Mouse (Mus musculus) cerebellum, adult 2 months (tissue): ENCODE results near the gene Aurkb. TPM values are rescaled to one million over a fixed set of nuclear protein-coding genes. Genes with fewer than 3 reads are reported as not detected.

ENCODE experiments used
- DNase-seq, 2 experiments: peaks; one replicate each; pipeline ENCODE4 v3.0.0; 2021
- H3K27ac ChIP-seq: fragments of 200-500 bp; 2 replicates; pipeline ENCODE4 v1.5.1; 2012; ENCODE audit warnings: low read length, control low read depth, inconsistent platforms; ENCODE audit not compliant: insufficient read depth
- H3K27me3 ChIP-seq: fragments of 200-500 bp; 2 replicates; pipeline ENCODE4 v1.6.1; 2012; ENCODE audit warnings: inconsistent platforms, mild to moderate bottlenecking, low read length, moderate library complexity; ENCODE audit not compliant: control insufficient read depth, insufficient read depth
- H3K4me1 ChIP-seq: fragments of 200-500 bp; 2 replicates; pipeline ENCODE4 v1.6.1; 2011; ENCODE audit warnings: low read length; ENCODE audit not compliant: control insufficient read depth, insufficient read depth
- H3K4me3 ChIP-seq: fragments of 200-500 bp; replicated peaks from 2 replicates; pipeline ENCODE3; 2011; ENCODE audit warnings: mild to moderate bottlenecking, low read depth, low read length, control low read depth; ENCODE audit not compliant: insufficient read depth
- CTCF ChIP-seq: fragments of 200-500 bp; IDR thresholded peaks from 2 replicates; pipeline ENCODE4 v1.5.1; 2011; ENCODE audit warnings: low read depth, mild to moderate bottlenecking, control low read depth, low read length, moderate library complexity, borderline replicate concordance; ENCODE audit not compliant: insufficient read depth
- POLR2A ChIP-seq: fragments of 200-500 bp; IDR thresholded peaks from 2 replicates; pipeline ENCODE4 v1.6.1; 2011; ENCODE audit warnings: low read length, control low read depth, borderline replicate concordance; ENCODE audit not compliant: insufficient read depth
- WGBS: fragments of 180-500 bp; shearing (Covaris S2); methylation state at CpG from one replicate; pipeline ENCODE4 v1.1.7; 2018; 5-methylcytosine and 5-hydroxymethylcytosine counted together
- polyA plus RNA-seq: library from polyadenylated mRNA; depleted of rRNA; stranded (reverse); fragments of >200 nt; gene quantifications from 2 replicates; pipeline ENCODE4 v1.2.3, GENCODE M21; 2012

Gene Aurkb
- polyA plus RNA-seq, 1 experiment: 0.51 TPM

DNA sequence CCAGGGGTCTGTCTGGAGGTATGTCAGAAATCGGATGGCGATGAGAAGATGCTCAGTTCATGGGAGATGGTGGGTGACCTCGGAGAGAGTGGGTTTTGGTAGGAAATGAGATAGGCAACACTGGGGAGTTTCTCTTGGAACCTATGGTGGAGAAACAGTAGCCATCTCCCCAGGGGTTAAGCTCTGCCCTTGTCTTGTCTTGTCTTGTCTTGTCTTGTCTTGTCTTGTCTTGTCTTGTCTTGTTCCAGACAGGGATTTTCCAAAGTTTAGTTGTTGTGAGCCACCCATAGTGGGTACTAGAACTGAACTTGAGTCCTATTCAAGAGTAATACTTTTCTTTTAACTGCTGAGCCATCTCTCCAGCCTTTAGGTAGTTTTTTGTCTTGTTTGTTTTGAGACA, 18.9 kb upstream of the Aurkb start:
- Histone ChIP-seq H3K27me3 (no peaks in the 10 kb centered on the region), H3K4me1 (no peaks in the 10 kb centered on the region), H3K4me3 (no peak overlapping the region), H3K27ac (no peak overlapping the region)
- 93% methylated on average over 3 of the region's 3 CpGs for WGBS
- DNase-seq: no peak
- TF ChIP-seq POLR2A: no peak
- no peak for TF ChIP-seq CTCF

DNA sequence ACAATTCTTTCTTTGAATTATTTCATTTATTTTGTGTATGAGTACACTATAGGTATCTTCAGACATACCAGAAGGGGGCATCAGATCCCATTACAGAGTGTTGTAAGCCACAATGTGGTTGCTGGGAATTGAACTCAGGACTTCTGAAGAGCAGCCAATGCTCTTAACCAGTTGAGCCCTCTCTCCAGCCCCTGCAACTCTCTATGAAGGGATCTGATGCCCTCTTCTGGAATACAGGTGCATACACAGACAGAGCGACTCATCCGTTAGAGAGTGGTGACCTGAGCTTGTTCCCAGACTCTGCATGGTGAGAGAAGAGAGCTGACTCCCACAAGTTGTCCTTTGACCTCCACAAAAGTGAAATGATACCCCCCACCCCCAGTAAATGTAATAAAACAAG, 16.6 kb upstream of the Aurkb start:
- 46% methylated on average over 2 of the region's 2 CpGs for WGBS
- Histone ChIP-seq H3K27me3 (no peaks in the 10 kb centered on the region), H3K4me3 (no peak overlapping the region), H3K4me1 (no peaks in the 10 kb centered on the region), H3K27ac (no peak overlapping the region)
- no peak for DNase-seq
- TF ChIP-seq CTCF (peak; percentile 46), POLR2A (no peak)

DNA sequence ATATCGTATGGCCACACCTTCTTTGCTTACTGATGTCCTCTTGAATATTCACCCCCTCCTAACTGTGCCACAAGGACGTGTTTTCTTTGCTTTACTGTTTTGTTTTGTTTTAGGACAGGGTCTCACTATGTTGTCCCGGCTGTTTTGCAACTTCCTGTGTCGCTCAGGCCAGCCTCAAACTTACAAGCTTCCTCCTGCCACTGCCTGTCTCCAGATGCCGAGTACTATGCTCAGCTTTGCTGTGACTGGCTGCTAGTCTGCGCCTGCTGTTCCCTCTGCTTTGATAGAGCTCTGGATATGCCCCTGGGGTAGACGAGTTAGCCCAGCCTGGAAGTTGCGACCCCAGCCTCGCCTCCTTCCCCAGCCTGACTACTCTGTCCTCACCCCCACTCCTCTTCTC, 11.9 kb upstream of the Aurkb start:
- no peak for DNase-seq
- no peak overlapping the region for H3K27ac ChIP-seq
- H3K4me1 ChIP-seq: peaks cover 3% of the 10 kb centered on the region
- no peaks in the 10 kb centered on the region for H3K27me3 ChIP-seq
- 85% methylated on average over 9 of the region's 9 CpGs for WGBS
- no peak overlapping the region for H3K4me3 ChIP-seq
- no peak for TF ChIP-seq POLR2A
- no peak for TF ChIP-seq CTCF

DNA sequence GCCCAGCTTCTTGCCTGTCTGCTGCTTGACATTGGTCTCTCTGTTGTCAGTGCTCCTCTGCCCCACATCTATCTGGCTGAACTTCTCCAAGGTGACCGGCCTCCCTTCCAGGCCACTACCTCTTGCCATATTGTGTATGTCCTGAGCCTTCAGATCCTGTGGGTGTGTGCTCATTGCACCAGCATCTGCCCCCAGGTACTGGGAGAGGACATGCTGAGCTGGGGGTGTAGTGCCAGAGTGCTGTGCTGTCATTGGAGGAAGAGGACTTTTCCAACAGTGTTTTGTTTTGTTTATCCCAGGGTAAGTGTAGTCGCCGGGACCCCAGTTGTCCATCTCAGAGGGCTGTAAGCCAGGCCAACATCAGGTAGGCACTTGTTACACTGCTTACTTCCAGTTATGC, 10.9 kb upstream of the Aurkb start:
- Histone ChIP-seq H3K4me1 (peaks cover 3% of the 10 kb centered on the region), H3K27ac (no peak overlapping the region), H3K4me3 (no peak overlapping the region), H3K27me3 (no peaks in the 10 kb centered on the region)
- TF ChIP-seq POLR2A (no peak), CTCF (no peak)
- no peak for DNase-seq
- WGBS: 95% methylated on average over 3 of the region's 3 CpGs

DNA sequence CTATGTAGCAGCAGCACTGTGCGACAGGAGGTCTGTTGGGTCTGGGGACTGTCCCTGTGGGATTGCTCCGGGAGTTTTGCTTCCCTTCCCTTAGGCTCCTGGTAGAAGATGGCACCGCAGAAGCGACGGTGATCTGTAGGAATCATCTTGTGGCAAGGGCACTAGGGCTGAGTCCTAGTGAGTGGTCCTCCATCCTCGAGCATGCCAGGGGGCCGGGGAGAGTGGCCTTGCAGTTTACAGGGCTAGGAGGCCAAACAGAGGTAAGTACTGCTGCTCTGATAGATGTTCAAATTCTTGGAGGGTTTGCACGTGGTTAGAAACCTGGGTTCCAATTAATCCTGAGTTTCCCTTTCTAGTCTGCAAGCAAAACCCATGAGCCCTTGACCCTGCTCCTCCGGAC, 10.0 kb upstream of the Aurkb start:
- Histone ChIP-seq H3K27me3 (no peaks in the 10 kb centered on the region), H3K4me3 (peak overlapping the region; percentile 19), H3K27ac (no peak overlapping the region), H3K4me1 (peaks cover 3% of the 10 kb centered on the region)
- DNase-seq: no peak
- WGBS: 83% methylated on average over 9 of the region's 9 CpGs
- TF ChIP-seq POLR2A: no peak
- no peak for TF ChIP-seq CTCF

DNA sequence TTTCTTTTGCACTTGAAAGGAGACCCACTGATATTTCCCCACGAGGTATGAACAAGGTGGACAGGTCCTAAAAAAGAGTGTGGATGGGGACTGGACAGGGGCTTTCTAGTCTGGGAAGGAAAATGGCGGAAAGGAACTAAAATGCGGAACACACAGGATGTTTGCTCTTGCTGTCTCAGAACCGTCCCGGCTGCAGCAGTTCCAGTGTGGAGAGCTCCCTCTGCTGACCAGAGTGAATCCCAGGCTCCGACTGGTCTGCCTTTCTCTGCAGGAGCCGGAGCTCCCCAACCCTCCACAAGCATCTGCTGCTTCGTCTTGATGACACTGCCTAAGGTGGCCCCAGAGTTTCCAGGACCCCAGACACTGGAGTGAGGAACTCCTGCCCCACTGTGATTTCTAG, 9.6 kb upstream of the Aurkb start:
- Histone ChIP-seq H3K27me3 (no peaks in the 10 kb centered on the region), H3K4me1 (peaks cover 3% of the 10 kb centered on the region), H3K27ac (no peak overlapping the region), H3K4me3 (peak overlapping the region; percentile 55)
- peak; percentile 91 to 94 for DNase-seq
- WGBS: 1% methylated on average over 8 of the region's 8 CpGs
- TF ChIP-seq CTCF (peak; percentile 80), POLR2A (no peak; the same call in 1 of the 2 replicates)

DNA sequence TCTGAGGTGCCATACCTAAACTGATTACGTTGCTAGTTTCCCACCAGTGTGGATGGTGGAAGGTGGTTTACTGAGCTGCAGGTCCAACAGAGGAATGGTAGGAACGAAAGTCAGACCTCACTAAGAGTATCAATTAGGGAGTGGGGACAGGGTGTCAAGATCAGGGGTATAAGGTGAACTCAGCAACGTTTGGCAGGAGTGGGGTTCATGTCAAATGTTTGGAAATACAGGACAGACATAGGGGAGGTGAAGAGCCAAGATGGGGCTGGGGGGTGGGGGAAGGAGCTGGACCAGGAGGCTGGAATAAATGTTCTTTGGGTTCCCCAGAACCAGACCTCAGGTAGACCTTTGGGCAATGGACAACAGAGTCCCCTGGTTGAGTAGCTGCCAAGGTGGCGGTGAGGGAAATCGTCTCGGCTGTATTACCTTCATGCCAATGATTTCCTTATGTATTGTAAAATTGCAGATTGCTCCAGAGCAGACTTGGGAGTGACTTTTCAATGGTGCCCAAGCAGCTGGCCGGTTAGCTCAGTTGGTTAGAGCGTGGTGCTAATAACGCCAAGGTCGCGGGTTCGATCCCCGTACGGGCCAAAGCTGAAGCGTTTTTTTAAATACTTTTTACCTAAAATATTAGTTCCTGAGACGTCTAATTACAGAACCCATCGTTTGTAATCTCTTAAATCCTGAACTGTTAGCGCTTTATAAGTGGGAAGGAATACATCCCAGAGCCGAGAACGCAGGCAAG, 8.8 kb upstream of the Aurkb start:
- H3K27me3 ChIP-seq: no peaks in the 10 kb centered on the region

DNA sequence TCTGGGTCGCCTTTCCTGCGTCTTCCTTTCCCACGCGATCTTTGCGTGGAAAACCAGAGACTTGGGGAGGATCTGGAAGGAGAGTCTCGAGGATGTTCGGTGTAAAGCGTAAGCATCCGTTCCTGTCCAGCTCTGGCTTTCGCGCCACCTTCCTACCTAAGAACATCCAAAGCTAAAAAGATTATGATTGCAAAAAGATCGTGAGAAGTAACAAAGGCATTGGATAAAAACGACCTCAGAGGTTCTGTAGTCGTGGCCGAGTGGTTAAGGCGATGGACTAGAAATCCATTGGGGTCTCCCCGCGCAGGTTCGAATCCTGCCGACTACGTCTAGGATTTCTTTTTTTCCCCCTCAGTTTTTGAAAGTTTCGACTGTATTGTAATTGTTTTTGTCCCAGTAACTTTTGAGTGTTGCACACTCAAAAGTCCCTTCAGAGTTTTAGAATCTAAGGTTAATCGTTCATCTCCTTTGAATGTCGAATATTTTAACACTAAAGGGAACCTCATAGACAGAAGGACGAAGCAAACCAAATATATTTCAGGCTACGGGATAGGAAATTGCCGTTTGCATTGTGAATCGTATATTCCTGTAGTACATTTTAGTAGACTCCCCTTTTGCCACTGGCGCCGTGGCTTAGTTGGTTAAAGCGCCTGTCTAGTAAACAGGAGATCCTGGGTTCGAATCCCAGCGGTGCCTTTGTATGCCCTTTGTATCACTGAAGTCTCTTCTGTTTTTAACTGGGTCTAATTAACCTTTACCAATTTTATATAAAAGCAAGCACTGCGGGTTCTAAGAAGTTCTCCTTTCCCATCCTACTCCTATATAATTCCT, 8.0 kb upstream of the Aurkb start:
- Histone ChIP-seq H3K4me1 (peaks cover 3% of the 10 kb centered on the region), H3K27ac (peak overlapping the region; percentile 72; the same call in 1 of the 2 replicates), H3K27me3 (no peaks in the 10 kb centered on the region), H3K4me3 (peak overlapping the region; percentile 97)
- under 1% methylated on average over 34 of the region's 34 CpGs for WGBS
- TF ChIP-seq POLR2A (no peak), CTCF (no peak)
- peak; percentile 84 to 87 for DNase-seq

More for the DNA sequence above, 8.8 kb upstream of the Aurkb start:
- Histone ChIP-seq H3K4me3 (peak overlapping the region; percentile 97), H3K4me1 (peaks cover 3% of the 10 kb centered on the region), H3K27ac (peak overlapping the region; percentile 72; the same call in 1 of the 2 replicates)
- DNase-seq: peak; percentile 88 to 92
- WGBS: 6% methylated on average over 20 of the region's 20 CpGs
- no peak for TF ChIP-seq CTCF
